Mouse (Mus musculus) stomach, postnatal 0 days (tissue): ENCODE measurements at regions not wholly inside any gene's neighbourhood (a gene's known extent, or its start where the extent isn't known, plus 50 kb on each side); places are given as distances from the start of the nearest gene placed in this dataset.

ENCODE experiments used
- CTCF ChIP-seq: IDR thresholded peaks from 2 replicates; pipeline ENCODE4 v1.5.1; 2016; ENCODE audit warnings: antibody characterized with exemption, low read depth, mild to moderate bottlenecking, moderate library complexity
- EP300 ChIP-seq: optimal IDR thresholded peaks from 2 replicates; pipeline ENCODE3; 2016; ENCODE audit warnings: antibody characterized with exemption

GRCm38 (mm10) chr1:57612931-57613804 is 160.8 kb upstream of the Spats2l start:
- TF ChIP-seq CTCF (no peak), EP300 (no peak)
